Mouse (Mus musculus) cerebellum, adult 2 months (tissue): ENCODE results near the gene Irf4.

ENCODE experiments used
- CTCF ChIP-seq: fragments of 200-500 bp; IDR thresholded peaks from 2 replicates; pipeline ENCODE4 v1.5.1; 2011; ENCODE audit warnings: low read depth, mild to moderate bottlenecking, control low read depth, low read length, moderate library complexity, borderline replicate concordance; ENCODE audit not compliant: insufficient read depth
- POLR2A ChIP-seq: fragments of 200-500 bp; IDR thresholded peaks from 2 replicates; pipeline ENCODE4 v1.6.1; 2011; ENCODE audit warnings: low read length, control low read depth, borderline replicate concordance; ENCODE audit not compliant: insufficient read depth

DNA sequence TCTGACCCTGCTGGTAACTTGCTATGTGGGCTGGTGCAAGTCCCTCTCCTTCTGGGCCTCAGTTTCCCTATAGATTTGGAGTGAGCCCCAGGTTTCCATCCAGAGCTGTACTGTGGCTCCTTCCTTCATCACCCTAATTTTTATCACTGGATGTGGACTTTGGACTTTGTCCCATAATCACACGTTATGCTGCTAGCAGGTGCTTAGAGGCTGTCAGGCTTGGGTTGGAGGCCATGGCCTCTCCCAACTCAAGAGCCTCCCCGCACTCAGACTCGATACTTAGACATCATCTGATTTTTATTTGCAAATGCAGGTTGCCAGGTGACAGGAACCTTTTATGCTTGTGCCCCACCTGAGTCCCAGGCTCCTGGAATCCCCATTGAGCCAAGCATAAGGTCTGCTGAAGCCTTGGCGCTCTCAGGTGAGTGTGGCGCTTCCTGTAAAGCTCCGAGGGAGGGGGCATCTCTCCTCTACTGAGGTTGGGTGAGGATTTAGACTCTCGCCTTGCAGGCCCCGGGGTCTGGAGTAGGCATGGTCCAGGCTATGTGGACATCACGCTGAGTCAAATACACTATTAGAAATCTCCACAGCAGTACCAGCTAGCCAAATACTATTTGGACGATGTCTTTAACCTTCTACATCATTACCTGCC, 5.9 kb downstream of the Irf4 start:
- TF ChIP-seq POLR2A (no peak), CTCF (no peak)
